Mouse (Mus musculus) megakaryocyte, embryonic 14.5 days (primary cell): ENCODE results near the gene Tomm6. TPM values are rescaled to one million over a fixed set of nuclear protein-coding genes. Genes with fewer than 3 reads are reported as not detected.
A peak's percentile ranks its signal among the peaks of the same experiment; 100 is the strongest.

Experiments
- H3K27me3 ChIP-seq: replicated peaks from 2 replicates; pipeline ENCODE3; 2012; ENCODE audit warnings: inconsistent platforms
- H3K36me3 ChIP-seq: replicated peaks from 2 replicates; pipeline ENCODE3; 2012; ENCODE audit warnings: low read length, inconsistent platforms, mixed read lengths
- H3K4me1 ChIP-seq: 2 replicates; pipeline ENCODE4 v1.6.1; 2012; ENCODE audit warnings: inconsistent platforms
- H3K4me3 ChIP-seq: replicated peaks from 2 replicates; pipeline ENCODE3; 2012; ENCODE audit warnings: moderate library complexity, mild to moderate bottlenecking, inconsistent platforms
- H3K9me3 ChIP-seq: 2 replicates; pipeline ENCODE4 v1.6.1; 2012; ENCODE audit warnings: inconsistent platforms
- FLI1 ChIP-seq: IDR thresholded peaks from 2 replicates; pipeline ENCODE4 v1.6.1; 2012; ENCODE audit warnings: low read length, inconsistent platforms, mixed read lengths
- GATA1 ChIP-seq: IDR thresholded peaks from 3 replicates; pipeline ENCODE4 v1.6.1; 2012; ENCODE audit warnings: mixed read lengths, low read length, inconsistent platforms, borderline replicate concordance
- polyA plus RNA-seq: library from polyadenylated mRNA; stranded (reverse); fragments of >175 nt; gene quantifications from 2 replicates; pipeline ENCODE4 v1.2.3, GENCODE M21; 2012; ENCODE audit warnings: low replicate concordance; ENCODE audit not compliant: insufficient read depth

The Tomm6 gene
- polyA plus RNA-seq, 1 experiment: 347 TPM

DNA sequence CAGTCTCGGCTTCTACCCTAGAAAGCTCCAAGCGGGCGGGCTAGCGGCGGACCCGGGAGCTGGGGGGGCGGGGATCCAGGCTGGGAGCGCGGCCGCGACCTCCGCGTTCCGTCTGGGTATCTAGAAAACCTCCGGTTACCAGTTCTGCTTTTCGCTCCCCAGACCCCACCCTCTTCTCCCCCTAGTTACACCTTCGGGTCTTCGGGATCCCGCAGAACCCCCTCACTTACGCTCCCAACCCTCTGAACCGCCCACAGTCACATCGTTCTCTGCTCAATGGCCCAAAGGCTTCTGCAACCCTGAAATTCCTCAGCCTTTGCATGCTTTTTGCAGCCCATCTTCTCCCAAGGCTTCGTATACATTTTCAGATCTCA lies 7.1 kb upstream of the Tomm6 start:
- H3K9me3 ChIP-seq: no peaks in the 10 kb centered on the region
- no peaks in the 10 kb centered on the region for H3K36me3 ChIP-seq
- TF ChIP-seq GATA1 (no peak), FLI1 (no peak)
- peak overlapping the region; percentile 93 for H3K4me3 ChIP-seq
- H3K4me1 ChIP-seq: peaks cover 19% of the 10 kb centered on the region
- H3K27me3 ChIP-seq: peaks cover 87% of the 10 kb centered on the region

DNA sequence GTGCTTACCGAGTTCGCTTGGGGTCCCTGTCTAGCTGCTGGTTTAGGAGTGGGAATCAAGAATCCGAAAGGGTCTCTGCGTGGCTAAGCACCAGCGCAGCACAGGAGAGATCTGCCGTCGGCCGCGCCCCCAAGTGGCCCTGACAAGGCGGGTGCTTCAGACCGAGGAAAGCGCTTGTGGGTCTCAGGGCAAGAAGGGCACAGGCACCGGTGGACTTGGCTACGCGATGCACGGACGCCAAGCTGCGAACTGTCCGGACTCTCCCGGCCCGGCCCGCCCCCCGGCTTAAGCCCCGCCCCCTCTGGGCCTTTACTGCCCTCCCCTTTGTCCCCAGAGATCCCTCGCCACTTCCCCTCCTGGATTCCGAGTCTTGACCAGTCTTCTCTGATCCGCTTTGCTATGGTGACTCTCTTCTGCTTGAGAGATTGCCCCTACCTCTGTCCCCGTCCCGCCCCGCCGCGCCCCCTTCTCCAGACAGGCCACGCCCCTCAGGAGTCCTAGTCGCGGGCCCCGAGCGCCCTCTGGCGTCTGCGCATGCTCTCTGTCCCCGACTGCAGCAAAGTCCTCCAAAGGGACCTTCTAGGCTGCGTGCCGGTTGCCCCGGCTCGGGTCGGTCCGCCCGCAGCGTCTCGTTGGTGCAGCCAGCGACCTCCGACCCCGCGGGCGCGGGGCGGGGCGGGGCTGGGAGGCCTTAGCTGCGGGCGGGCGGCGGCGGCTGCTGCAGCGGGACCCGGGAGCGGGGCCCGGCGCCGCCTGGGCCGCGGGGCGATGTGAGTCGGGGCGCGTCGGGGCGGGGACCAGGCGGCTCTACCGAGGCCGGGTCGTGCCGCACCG lies 6.5 kb upstream of the Tomm6 start, which contains the start of gene Prickle4:
Prickle4 (minus strand) TSS at position 234 of the 834 bp plus-strand sequence.
- peaks cover 86% of the 10 kb centered on the region for H3K27me3 ChIP-seq
- no peaks in the 10 kb centered on the region for H3K9me3 ChIP-seq
- no peak for TF ChIP-seq GATA1
- no peak for TF ChIP-seq FLI1
- H3K36me3 ChIP-seq: no peaks in the 10 kb centered on the region
- H3K4me3 ChIP-seq: peak within 1 kb of the TSS; percentile 93
- H3K4me1 ChIP-seq: peaks cover 22% of the 10 kb centered on the region

DNA sequence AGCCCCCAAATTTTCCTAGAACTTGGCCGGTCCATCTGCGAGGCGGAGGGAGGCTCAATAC lies 6.1 kb upstream of the Tomm6 start, which contains the start of gene Gm21981:
Gm21981 (minus strand) TSS at position 14 of the 61 bp plus-strand sequence.
- no peaks in the 10 kb centered on the region for H3K9me3 ChIP-seq
- H3K36me3 ChIP-seq: no peaks in the 10 kb centered on the region
- no peak for TF ChIP-seq GATA1
- peaks cover 26% of the 10 kb centered on the region for H3K4me1 ChIP-seq
- peaks cover 86% of the 10 kb centered on the region for H3K27me3 ChIP-seq
- H3K4me3 ChIP-seq: peak within 1 kb of the TSS; percentile 93

DNA sequence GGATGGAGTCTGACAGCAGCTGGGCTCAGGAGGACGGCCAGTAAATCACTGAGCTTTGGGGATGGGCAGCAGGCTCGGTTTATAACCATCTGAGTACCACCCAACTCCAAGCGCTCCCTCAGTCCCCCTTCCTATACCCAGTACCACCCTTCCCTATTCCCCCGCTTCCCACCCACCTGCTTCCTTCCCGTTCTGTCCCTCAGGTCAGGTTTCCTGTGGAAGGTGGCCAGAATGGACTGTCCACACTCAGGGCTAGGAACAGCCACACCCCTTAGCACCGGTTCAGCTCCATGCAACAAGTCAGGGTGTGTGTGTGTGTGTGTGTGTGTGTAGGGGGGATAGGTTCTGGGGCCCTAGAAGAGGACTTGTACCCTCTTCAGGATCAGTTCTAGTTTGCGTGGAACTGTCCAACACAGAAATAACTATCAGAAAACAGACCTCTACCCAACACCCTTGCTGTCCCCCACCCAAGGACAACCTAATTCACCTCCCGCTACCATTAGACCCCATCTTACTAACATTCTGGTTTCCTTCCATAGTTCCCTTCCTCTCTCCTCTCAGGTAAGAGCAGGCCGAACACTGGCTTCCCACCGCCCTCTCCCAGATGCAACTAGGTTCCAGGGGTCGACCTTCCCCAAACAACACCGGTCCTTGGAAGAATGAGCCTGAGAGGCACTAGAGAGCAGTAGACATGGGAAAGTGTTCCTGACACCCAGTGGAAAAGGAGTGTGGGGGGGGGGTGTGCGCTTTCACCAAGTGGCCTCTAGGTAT lies 5.7 kb upstream of the Tomm6 start:
- Histone ChIP-seq H3K4me1 (peaks cover 30% of the 10 kb centered on the region), H3K4me3 (peak overlapping the region; percentile 93), H3K9me3 (no peaks in the 10 kb centered on the region), H3K27me3 (peaks cover 87% of the 10 kb centered on the region), H3K36me3 (no peaks in the 10 kb centered on the region)
- TF ChIP-seq GATA1 (no peak), FLI1 (no peak)

DNA sequence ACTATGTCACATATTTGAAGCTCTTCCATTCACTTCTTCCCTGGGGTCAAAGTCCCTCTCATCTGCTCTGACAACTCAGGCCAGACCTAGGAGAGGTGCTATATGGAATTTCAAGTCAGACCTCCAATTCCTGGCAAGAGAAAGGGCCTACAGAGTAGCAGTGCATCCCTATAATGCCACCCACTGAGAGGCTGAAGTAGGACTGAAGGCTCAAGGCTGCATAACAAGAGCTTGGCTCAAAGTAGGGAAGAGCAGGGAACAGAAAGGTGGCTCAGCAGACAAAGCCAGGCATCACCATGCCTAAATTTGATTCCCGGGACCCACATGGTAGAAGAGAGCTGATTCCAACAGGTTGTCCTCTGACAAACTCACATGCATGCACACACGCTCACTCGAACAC lies 3.5 kb upstream of the Tomm6 start:
- TF ChIP-seq GATA1: no peak
- no peak for TF ChIP-seq FLI1
- peaks cover 70% of the 10 kb centered on the region for H3K27me3 ChIP-seq
- H3K9me3 ChIP-seq: no peaks in the 10 kb centered on the region
- H3K4me3 ChIP-seq: no peak overlapping the region
- no peaks in the 10 kb centered on the region for H3K36me3 ChIP-seq
- H3K4me1 ChIP-seq: peaks cover 43% of the 10 kb centered on the region

DNA sequence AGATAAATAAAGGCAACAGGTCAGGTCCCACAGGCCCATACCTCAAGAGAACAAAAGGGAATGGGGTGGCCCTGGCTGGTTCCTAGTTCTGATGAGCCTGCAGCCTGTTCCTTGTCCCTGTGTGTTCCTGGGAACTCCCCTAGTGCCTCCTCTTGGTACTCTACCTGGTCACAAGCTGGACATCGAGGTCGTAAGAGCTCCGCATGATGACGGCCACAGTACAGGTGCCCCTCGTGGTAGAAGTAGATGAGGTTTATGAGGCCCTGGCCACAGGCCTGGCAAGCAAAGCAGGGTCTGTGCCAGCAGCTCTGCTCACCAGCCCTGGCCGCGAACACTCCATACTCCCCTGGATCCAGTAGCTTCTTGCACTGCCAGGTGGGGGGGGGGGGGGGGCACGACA lies 1.7 kb upstream of the Tomm6 start:
- H3K9me3 ChIP-seq: no peaks in the 10 kb centered on the region
- peaks cover 16% of the 10 kb centered on the region for H3K36me3 ChIP-seq
- TF ChIP-seq FLI1: no peak
- no peak for TF ChIP-seq GATA1
- peaks cover 45% of the 10 kb centered on the region for H3K4me1 ChIP-seq
- H3K4me3 ChIP-seq: no peak overlapping the region
- peaks cover 55% of the 10 kb centered on the region for H3K27me3 ChIP-seq

DNA sequence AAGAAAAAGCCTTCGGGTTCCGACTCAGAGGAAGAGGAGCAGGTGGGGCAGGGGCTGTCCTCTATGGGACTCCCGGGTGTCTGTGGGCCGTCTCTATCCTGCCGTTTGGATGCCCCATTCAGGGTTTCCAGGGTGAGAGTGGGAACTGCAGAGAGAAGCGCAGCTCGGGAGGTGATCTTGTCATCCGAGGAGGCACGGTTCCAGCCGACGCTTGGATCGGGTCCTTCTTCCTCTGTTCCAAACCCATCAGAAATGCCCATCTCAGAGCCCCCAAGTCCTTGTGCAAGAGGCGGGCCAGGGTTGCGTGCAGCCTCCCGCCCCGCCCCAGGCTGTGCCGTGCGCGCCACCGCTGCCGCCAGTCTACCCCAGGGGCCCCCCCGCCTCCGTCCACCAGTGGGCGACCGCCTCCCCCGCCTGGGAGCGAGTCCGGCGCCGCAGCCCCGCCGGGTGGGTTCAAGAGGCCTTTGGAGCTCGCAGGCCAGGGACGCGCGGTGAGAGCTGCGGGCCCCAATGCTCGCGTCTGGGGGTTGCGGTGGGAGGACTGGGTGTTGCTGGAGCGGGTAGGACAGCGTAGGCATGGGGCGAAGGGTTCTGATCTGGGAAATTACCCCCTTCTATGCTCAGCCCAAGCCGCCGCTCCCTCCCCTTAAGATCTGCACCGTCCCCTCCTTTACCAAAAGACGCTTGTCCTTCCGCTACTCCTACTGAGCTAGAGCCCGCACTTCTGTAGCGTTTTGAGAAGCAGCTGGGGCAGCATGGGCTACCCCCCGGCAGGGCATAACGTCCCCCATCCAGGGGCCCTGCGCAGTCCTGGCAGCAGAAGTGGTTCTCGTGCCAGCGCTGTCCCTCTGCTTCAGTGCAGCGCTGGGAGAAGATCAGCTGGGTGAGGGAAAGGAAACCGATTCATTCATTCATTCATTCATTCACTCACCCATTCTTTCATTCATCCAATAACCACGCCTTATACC lies 706 bp upstream of the Tomm6 start, which contains the start of gene Frs3:
Frs3 (plus strand) TSS at position 423 of the 968 bp plus-strand sequence.
- peaks cover 26% of the 10 kb centered on the region for H3K36me3 ChIP-seq
- no peaks in the 10 kb centered on the region for H3K9me3 ChIP-seq
- H3K4me1 ChIP-seq: peaks cover 38% of the 10 kb centered on the region
- peaks cover 49% of the 10 kb centered on the region for H3K27me3 ChIP-seq
- peak within 1 kb of the TSS; percentile 94 for H3K4me3 ChIP-seq
- TF ChIP-seq GATA1 (no peak), FLI1 (no peak)

DNA sequence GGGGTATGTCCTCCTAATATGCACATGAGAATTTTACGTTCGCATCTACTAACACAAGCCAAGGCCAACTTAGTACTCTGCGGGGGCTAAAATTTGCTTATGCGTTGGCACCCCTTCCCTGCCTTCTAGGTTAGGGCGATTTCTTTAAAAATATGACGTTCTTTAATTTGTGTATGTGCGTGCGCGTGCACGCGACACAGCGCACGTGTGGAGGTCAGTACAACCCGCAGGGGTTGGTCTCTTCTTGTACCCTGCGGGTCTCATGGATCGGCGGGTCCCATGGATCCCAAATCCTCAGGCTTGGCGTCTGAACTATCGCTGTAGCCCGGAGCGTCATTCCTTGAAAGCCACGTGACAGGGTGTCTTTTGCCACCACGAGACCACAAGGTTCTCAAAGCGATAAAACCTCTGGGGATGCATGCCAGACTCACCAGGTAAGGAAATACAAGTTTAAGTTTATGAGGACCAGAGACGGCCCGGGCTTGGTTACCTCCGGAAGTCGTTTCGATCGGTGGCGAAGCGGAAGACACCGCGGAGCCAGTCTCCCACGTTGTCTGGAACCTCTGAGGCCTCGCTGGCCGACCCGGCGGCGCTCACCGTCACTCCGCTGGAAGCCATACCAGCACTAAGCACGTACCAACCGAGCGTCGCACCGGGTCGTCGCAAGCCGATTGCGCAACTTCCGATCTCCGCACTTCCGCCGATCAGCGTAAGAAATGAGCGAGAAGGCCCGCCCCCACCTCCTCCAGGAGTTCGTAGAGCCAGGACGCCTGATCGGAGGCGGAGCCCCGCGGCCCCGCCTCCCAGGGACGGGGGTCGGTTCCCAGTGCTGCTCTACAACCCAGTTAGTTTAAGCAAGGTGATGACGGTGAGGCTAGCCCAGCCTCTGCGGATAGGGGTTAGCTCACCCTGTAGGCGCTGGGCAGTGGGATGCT lies 510 bp downstream of the Tomm6 start:
- H3K4me3 ChIP-seq: peak overlapping the region; percentile 94
- H3K36me3 ChIP-seq: peaks cover 38% of the 10 kb centered on the region
- peaks cover 33% of the 10 kb centered on the region for H3K4me1 ChIP-seq
- TF ChIP-seq FLI1 (no peak), GATA1 (no peak)
- peaks cover 37% of the 10 kb centered on the region for H3K27me3 ChIP-seq
- no peaks in the 10 kb centered on the region for H3K9me3 ChIP-seq

DNA sequence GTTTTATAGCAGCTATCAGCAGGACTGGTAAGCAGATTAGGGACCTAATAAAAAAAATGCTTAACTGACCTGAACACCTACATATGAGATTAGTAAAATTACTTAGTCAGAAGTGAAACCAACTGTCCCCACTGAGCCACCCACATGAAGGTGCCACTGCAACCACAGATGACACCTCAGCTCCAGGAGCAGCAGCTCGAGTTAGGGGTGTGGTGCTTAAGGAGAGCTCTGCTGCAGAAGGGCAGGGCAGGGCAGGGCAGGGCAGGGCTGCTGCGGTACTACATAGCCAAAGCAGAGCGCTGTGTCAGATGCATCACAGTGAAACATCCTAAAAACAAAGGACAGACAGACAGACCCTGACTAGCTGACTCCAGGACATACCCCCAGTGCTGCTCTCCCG lies 5.3 kb downstream of the Tomm6 start:
- Histone ChIP-seq H3K4me3 (no peak overlapping the region), H3K9me3 (no peaks in the 10 kb centered on the region), H3K4me1 (peaks cover 17% of the 10 kb centered on the region), H3K27me3 (no peaks in the 10 kb centered on the region), H3K36me3 (peaks cover 78% of the 10 kb centered on the region)
- no peak for TF ChIP-seq FLI1
- TF ChIP-seq GATA1: no peak
